Mouse (Mus musculus): ENCODE results near the gene Rin3. TPM values are rescaled to one million over a fixed set of nuclear protein-coding genes. Genes with fewer than 3 reads are reported as not detected.

The Rin3 gene
- polyA plus RNA-seq, 1 experiment from 2014 or later: 12.5 TPM

GRCm38 (mm10) chr12:102355784-102356183 is 72.9 kb downstream of the Rin3 start:
- no peak for DNase-seq (ENCODE audit: low spot score)
- Histone ChIP-seq H3K27ac (replicated peaks; ENCODE audit: low read depth, low read length) (no peak overlapping the region), H3K9ac (ENCODE audit: low read depth, low read length) (no peak overlapping the region), H3K4me3 (ENCODE audit: low read depth, low read length) (no peak overlapping the region), H3K4me1 (ENCODE audit: control insufficient read depth, insufficient read depth, low read length) (no peaks in the 10 kb centered on the region), H3K9me3 (ENCODE audit: control insufficient read depth, low read length) (no peaks in the 10 kb centered on the region), H3K36me3 (ENCODE audit: control insufficient read depth, insufficient read depth, low read length) (peaks cover 6% of the 10 kb centered on the region; the same call in 1 of the 2 replicates), H3K4me2 (ENCODE audit: low read depth, low read length) (no peak overlapping the region), H3K27me3 (replicated peaks; ENCODE audit: control insufficient read depth, insufficient read depth, low read length) (no peaks in the 10 kb centered on the region)
- no peak for ATAC-seq (ENCODE audit: low read depth)

GRCm38 (mm10) chr12:102356781-102357180 is 73.9 kb downstream of the Rin3 start:
- DNase-seq (ENCODE audit: low spot score): no peak
- no peaks in the 10 kb centered on the region for H3K4me1 ChIP-seq (ENCODE audit: control insufficient read depth, insufficient read depth, low read length)
- H3K9me3 ChIP-seq (ENCODE audit: control insufficient read depth, low read length): no peaks in the 10 kb centered on the region
- H3K4me2 ChIP-seq (ENCODE audit: low read depth, low read length): no peak overlapping the region
- H3K36me3 ChIP-seq (ENCODE audit: control insufficient read depth, insufficient read depth, low read length): peaks cover 6% of the 10 kb centered on the region; the same call in 1 of the 2 replicates
- WGBS: 89% methylated on average over 1 of the region's 1 CpGs
- H3K9ac ChIP-seq (ENCODE audit: low read depth, low read length): no peak overlapping the region
- no peak for ATAC-seq (ENCODE audit: low read depth)
- no peak overlapping the region for H3K27ac ChIP-seq (replicated peaks; ENCODE audit: low read depth, low read length)
- no peak overlapping the region for H3K4me3 ChIP-seq (ENCODE audit: low read depth, low read length)
- H3K27me3 ChIP-seq (replicated peaks; ENCODE audit: control insufficient read depth, insufficient read depth, low read length): no peaks in the 10 kb centered on the region

GRCm38 (mm10) chr12:102359390-102359789 is 76.5 kb downstream of the Rin3 start:
- ATAC-seq (ENCODE audit: low read depth): no peak
- Histone ChIP-seq H3K4me1 (ENCODE audit: control insufficient read depth, insufficient read depth, low read length) (no peaks in the 10 kb centered on the region), H3K9ac (ENCODE audit: low read depth, low read length) (no peak overlapping the region), H3K9me3 (ENCODE audit: control insufficient read depth, low read length) (no peaks in the 10 kb centered on the region), H3K27ac (replicated peaks; ENCODE audit: low read depth, low read length) (no peak overlapping the region), H3K27me3 (replicated peaks; ENCODE audit: control insufficient read depth, insufficient read depth, low read length) (no peaks in the 10 kb centered on the region), H3K36me3 (ENCODE audit: control insufficient read depth, insufficient read depth, low read length) (peaks cover 6% of the 10 kb centered on the region; the same call in 1 of the 2 replicates), H3K4me3 (ENCODE audit: low read depth, low read length) (no peak overlapping the region), H3K4me2 (ENCODE audit: low read depth, low read length) (no peak overlapping the region)
- no peak for DNase-seq (ENCODE audit: low spot score)
- WGBS: 98% methylated on average over 4 of the region's 4 CpGs

GRCm38 (mm10) chr12:102361189-102362161 is 78.6 kb downstream of the Rin3 start:
- Histone ChIP-seq H3K36me3 (ENCODE audit: control insufficient read depth, insufficient read depth, low read length) (peaks cover 6% of the 10 kb centered on the region; the same call in 1 of the 2 replicates), H3K9me3 (ENCODE audit: control insufficient read depth, low read length) (no peaks in the 10 kb centered on the region), H3K4me1 (ENCODE audit: control insufficient read depth, insufficient read depth, low read length) (no peaks in the 10 kb centered on the region), H3K4me2 (ENCODE audit: low read depth, low read length) (no peak overlapping the region), H3K9ac (ENCODE audit: low read depth, low read length) (no peak overlapping the region), H3K4me3 (ENCODE audit: low read depth, low read length) (no peak overlapping the region), H3K27me3 (replicated peaks; ENCODE audit: control insufficient read depth, insufficient read depth, low read length) (no peaks in the 10 kb centered on the region), H3K27ac (replicated peaks; ENCODE audit: low read depth, low read length) (no peak overlapping the region)
- 87% methylated on average over 10 of the region's 10 CpGs for WGBS
- ATAC-seq (ENCODE audit: low read depth) (no peak), DNase-seq (ENCODE audit: low spot score) (no peak)

- H3K4me1 ChIP-seq (ENCODE audit: control insufficient read depth, insufficient read depth, low read length): 0 out of 2 replicates have a peak, but pooled peaks cover 3% of the 10 kb centered on the region
- no peak overlapping the region for H3K4me2 ChIP-seq (ENCODE audit: low read depth, low read length)
- no peak overlapping the region for H3K9ac ChIP-seq (ENCODE audit: low read depth, low read length)
- no peaks in the 10 kb centered on the region for H3K27me3 ChIP-seq (replicated peaks; ENCODE audit: control insufficient read depth, insufficient read depth, low read length)
- WGBS: 89% methylated on average over 7 of the region's 7 CpGs
- H3K4me3 ChIP-seq (ENCODE audit: low read depth, low read length): no peak overlapping the region
- ATAC-seq (ENCODE audit: low read depth) (no peak), DNase-seq (ENCODE audit: low spot score) (no peak)
- peaks cover 2% of the 10 kb centered on the region; the same call in 1 of the 2 replicates for H3K36me3 ChIP-seq (ENCODE audit: control insufficient read depth, insufficient read depth, low read length)
- H3K9me3 ChIP-seq (ENCODE audit: control insufficient read depth, low read length): no peaks in the 10 kb centered on the region
- H3K27ac ChIP-seq (replicated peaks; ENCODE audit: low read depth, low read length): no peak overlapping the region
Observed at GRCm38 (mm10) chr12:102365016-102365415, 82.2 kb downstream of the Rin3 start.

- H3K9me3 ChIP-seq (ENCODE audit: control insufficient read depth, low read length): no peaks in the 10 kb centered on the region
- WGBS: 90% methylated on average over 9 of the region's 9 CpGs
- H3K36me3 ChIP-seq (ENCODE audit: control insufficient read depth, insufficient read depth, low read length): no peaks in the 10 kb centered on the region; the same call in 1 of the 2 replicates
- DNase-seq (ENCODE audit: low spot score) (no peak), ATAC-seq (ENCODE audit: low read depth) (no peak)
- no peak overlapping the region for H3K4me2 ChIP-seq (ENCODE audit: low read depth, low read length)
- 0 out of 2 replicates have a peak, but pooled peaks cover 4% of the 10 kb centered on the region for H3K4me1 ChIP-seq (ENCODE audit: control insufficient read depth, insufficient read depth, low read length)
- H3K27ac ChIP-seq (replicated peaks; ENCODE audit: low read depth, low read length): no peak overlapping the region
- no peak overlapping the region for H3K9ac ChIP-seq (ENCODE audit: low read depth, low read length)
- H3K4me3 ChIP-seq (ENCODE audit: low read depth, low read length): no peak overlapping the region
- no peaks in the 10 kb centered on the region for H3K27me3 ChIP-seq (replicated peaks; ENCODE audit: control insufficient read depth, insufficient read depth, low read length)
Observed at GRCm38 (mm10) chr12:102366126-102366816, 83.4 kb downstream of the Rin3 start.

- Histone ChIP-seq H3K4me1 (ENCODE audit: control insufficient read depth, insufficient read depth, low read length) (0 out of 2 replicates have a peak, but pooled peaks cover 4% of the 10 kb centered on the region), H3K27ac (replicated peaks; ENCODE audit: low read depth, low read length) (no peak overlapping the region)
- 62% methylated on average over 3 of the region's 3 CpGs for WGBS
Observed at GRCm38 (mm10) chr12:102367075-102367474, 84.2 kb downstream of the Rin3 start.

GRCm38 (mm10) chr12:102368066-102368465 is 85.2 kb downstream of the Rin3 start:
- 68% methylated on average over 7 of the region's 7 CpGs for WGBS
- Histone ChIP-seq H3K36me3 (ENCODE audit: control insufficient read depth, insufficient read depth, low read length) (0 out of 2 replicates have a peak, but pooled peaks cover under 1% of the 10 kb centered on the region), H3K9ac (ENCODE audit: low read depth, low read length) (no peak overlapping the region), H3K27me3 (replicated peaks; ENCODE audit: control insufficient read depth, insufficient read depth, low read length) (no peaks in the 10 kb centered on the region), H3K27ac (replicated peaks; ENCODE audit: low read depth, low read length) (no peak overlapping the region), H3K9me3 (ENCODE audit: control insufficient read depth, low read length) (no peaks in the 10 kb centered on the region), H3K4me3 (ENCODE audit: low read depth, low read length) (no peak overlapping the region), H3K4me1 (ENCODE audit: control insufficient read depth, insufficient read depth, low read length) (0 out of 2 replicates have a peak, but pooled peaks cover 4% of the 10 kb centered on the region), H3K4me2 (ENCODE audit: low read depth, low read length) (no peak overlapping the region)
- ATAC-seq (ENCODE audit: low read depth): no peak
- no peak for DNase-seq (ENCODE audit: low spot score)

More at GRCm38 (mm10) chr12:102367075-102367474, 84.2 kb downstream of the Rin3 start:
- H3K9me3 ChIP-seq (ENCODE audit: control insufficient read depth, low read length): no peaks in the 10 kb centered on the region
- no peak for DNase-seq (ENCODE audit: low spot score)
- no peaks in the 10 kb centered on the region for H3K27me3 ChIP-seq (replicated peaks; ENCODE audit: control insufficient read depth, insufficient read depth, low read length)
- no peaks in the 10 kb centered on the region for H3K36me3 ChIP-seq (ENCODE audit: control insufficient read depth, insufficient read depth, low read length)
- H3K9ac ChIP-seq (ENCODE audit: low read depth, low read length): no peak overlapping the region
- no peak for ATAC-seq (ENCODE audit: low read depth)
- no peak overlapping the region for H3K4me2 ChIP-seq (ENCODE audit: low read depth, low read length)
- no peak overlapping the region for H3K4me3 ChIP-seq (ENCODE audit: low read depth, low read length)
